Mouse (Mus musculus): ENCODE measurements at regions not wholly inside any gene's neighbourhood (a gene's known extent, or its start where the extent isn't known, plus 50 kb on each side); places are given as distances from the start of the nearest gene placed in this dataset.

GRCm38 (mm10) chr3:144027134-144027980 is 177.7 kb downstream of the Lmo4 start:
- TF ChIP-seq CTCF (conservative IDR thresholded peaks at IDR 0.05; ENCODE audit: low read length) (no peak), NANOG (IDR thresholded peaks at IDR 0.05; ENCODE audit: borderline replicate concordance, low read length) (no peak), POU5F1 (IDR thresholded peaks at IDR 0.05; ENCODE audit: borderline replicate concordance, low read length) (no peak)
